Mouse (Mus musculus) thymus, postnatal 14 days (tissue): ENCODE results near the gene Mrps27.

ENCODE experiments used
- DNase-seq: peaks from one replicate; pipeline ENCODE4 v3.0.0; 2021

Mrps27 gene

GRCm38 (mm10) chr13:99352758-99353489 is 8.3 kb downstream of the Mrps27 start:
- peak; percentile 93 for DNase-seq

- no peak for DNase-seq
Measured at GRCm38 (mm10) chr13:99353490-99353851, 8.9 kb downstream of the Mrps27 start.

GRCm38 (mm10) chr13:99355072-99355471 is 10.5 kb downstream of the Mrps27 start:
- no peak for DNase-seq

GRCm38 (mm10) chr13:99355861-99356260 is 11.3 kb downstream of the Mrps27 start:
- DNase-seq = no peak

- DNase-seq = no peak
Measured at GRCm38 (mm10) chr13:99356428-99357265, 12.1 kb downstream of the Mrps27 start.

- DNase-seq = no peak
Measured at GRCm38 (mm10) chr13:99358921-99359320, 14.3 kb downstream of the Mrps27 start.

- DNase-seq = no peak
Measured at GRCm38 (mm10) chr13:99363866-99364265, 19.3 kb downstream of the Mrps27 start.

- no peak for DNase-seq
Measured at GRCm38 (mm10) chr13:99366422-99367175, 22.0 kb downstream of the Mrps27 start.

GRCm38 (mm10) chr13:99367554-99368174 is 23.1 kb downstream of the Mrps27 start:
- DNase-seq = no peak

- no peak for DNase-seq
Measured at GRCm38 (mm10) chr13:99369103-99369502, 24.5 kb downstream of the Mrps27 start.

- DNase-seq = no peak
Measured at GRCm38 (mm10) chr13:99371285-99371684, 26.7 kb downstream of the Mrps27 start.

- DNase-seq = no peak
Measured at GRCm38 (mm10) chr13:99373684-99374083, 29.1 kb downstream of the Mrps27 start.

- DNase-seq = no peak
Measured at GRCm38 (mm10) chr13:99374191-99374590, 29.6 kb downstream of the Mrps27 start.

GRCm38 (mm10) chr13:99375550-99375949 is 31.0 kb downstream of the Mrps27 start:
- DNase-seq = peak; percentile 73

- no peak for DNase-seq
Measured at GRCm38 (mm10) chr13:99377055-99377454, 32.5 kb downstream of the Mrps27 start.

- DNase-seq = no peak
Measured at GRCm38 (mm10) chr13:99378223-99378622, 33.6 kb downstream of the Mrps27 start.

- DNase-seq = no peak
Measured at GRCm38 (mm10) chr13:99382373-99382772, 37.8 kb downstream of the Mrps27 start.

GRCm38 (mm10) chr13:99384555-99385203 is 40.1 kb downstream of the Mrps27 start:
- DNase-seq = no peak

GRCm38 (mm10) chr13:99385911-99386310 is 41.3 kb downstream of the Mrps27 start:
- DNase-seq = no peak

- no peak for DNase-seq
Measured at GRCm38 (mm10) chr13:99386341-99386740, 41.8 kb downstream of the Mrps27 start.

GRCm38 (mm10) chr13:99387901-99388811 is 43.6 kb downstream of the Mrps27 start:
- no peak for DNase-seq
